Mouse (Mus musculus) heart, adult 11 months (tissue): ENCODE data around the gene Nipbl.

ENCODE experiments used
- DNase-seq: peaks from one replicate; pipeline ENCODE4 v3.0.0; 2022

Gene Nipbl

GRCm38 (mm10) chr15:8416500-8417138 lies 27.6 kb downstream of the Nipbl start:
- DNase-seq: no peak

GRCm38 (mm10) chr15:8413356-8413755 lies 30.9 kb downstream of the Nipbl start:
- DNase-seq: no peak

GRCm38 (mm10) chr15:8411873-8412272 lies 32.4 kb downstream of the Nipbl start:
- DNase-seq: no peak

- no peak for DNase-seq
These were observed 33.0 kb downstream of the Nipbl start for GRCm38 (mm10) chr15:8411168-8411837.

GRCm38 (mm10) chr15:8407082-8407481 lies 37.2 kb downstream of the Nipbl start:
- no peak for DNase-seq

GRCm38 (mm10) chr15:8406219-8406618 lies 38.0 kb downstream of the Nipbl start:
- DNase-seq: no peak

GRCm38 (mm10) chr15:8402591-8402990 lies 41.7 kb downstream of the Nipbl start:
- DNase-seq: no peak

- DNase-seq: peak; percentile 97
These were observed 42.7 kb downstream of the Nipbl start for GRCm38 (mm10) chr15:8401536-8401935.

- DNase-seq: no peak
These were observed 52.5 kb downstream of the Nipbl start for GRCm38 (mm10) chr15:8391764-8392163.

- DNase-seq: no peak
These were observed 62.0 kb downstream of the Nipbl start for GRCm38 (mm10) chr15:8382213-8382612.

GRCm38 (mm10) chr15:8375657-8376056 lies 68.6 kb downstream of the Nipbl start:
- DNase-seq: no peak

GRCm38 (mm10) chr15:8374724-8375123 lies 69.5 kb downstream of the Nipbl start:
- DNase-seq: no peak

- no peak for DNase-seq
These were observed 97.0 kb downstream of the Nipbl start for GRCm38 (mm10) chr15:8347104-8347773.

- DNase-seq: no peak
These were observed 103.7 kb downstream of the Nipbl start for GRCm38 (mm10) chr15:8340596-8340995.

GRCm38 (mm10) chr15:8331547-8331946 lies 112.7 kb downstream of the Nipbl start:
- DNase-seq: no peak

- no peak for DNase-seq
These were observed 118.6 kb downstream of the Nipbl start for GRCm38 (mm10) chr15:8325629-8326028.

GRCm38 (mm10) chr15:8324833-8325232 lies 119.4 kb downstream of the Nipbl start:
- DNase-seq: no peak

- no peak for DNase-seq
These were observed 120.2 kb downstream of the Nipbl start for GRCm38 (mm10) chr15:8324061-8324460.

- DNase-seq: no peak
These were observed 122.8 kb downstream of the Nipbl start for GRCm38 (mm10) chr15:8321491-8321890.

GRCm38 (mm10) chr15:8319191-8319590 lies 125.1 kb downstream of the Nipbl start:
- DNase-seq: no peak

GRCm38 (mm10) chr15:8317381-8317780 lies 126.9 kb downstream of the Nipbl start:
- no peak for DNase-seq

- DNase-seq: no peak
These were observed 138.8 kb downstream of the Nipbl start for GRCm38 (mm10) chr15:8305474-8305873.

- no peak for DNase-seq
These were observed 141.3 kb downstream of the Nipbl start for GRCm38 (mm10) chr15:8302944-8303343.

- peak; percentile 33 for DNase-seq
These were observed 150.1 kb downstream of the Nipbl start for GRCm38 (mm10) chr15:8294150-8294549.
